Mouse (Mus musculus) gastrocnemius, postnatal 4 days (tissue): ENCODE data around the gene 1700102P08Rik. TPM values are rescaled to one million over a fixed set of nuclear protein-coding genes. Genes with fewer than 3 reads are reported as not detected.

Experiments
- DNase-seq, 2 experiments: peaks; one replicate each; pipeline ENCODE4 v3.0.0; 2021 to 2022; ENCODE audit warnings: low spot score in 2 of 2, mixed read lengths in 2 of 2
- long read RNA-seq, 2 experiments: library from polyadenylated mRNA; stranded (forward); transcript quantifications; one replicate each; pipeline ENCODE4 v2.0.0; 2021
- total RNA-seq, 2 experiments: library from RNA; stranded (reverse); gene quantifications; 2 replicates each; pipeline ENCODE4 v1.2.3; 2021

Gene 1700102P08Rik
- total RNA-seq, result 1 to 10 TPM in 1 of 2 experiments, under 1 TPM in 1; 0.57 to 1.2 TPM
- long read RNA-seq, experiment 1, result 0 reads
- long read RNA-seq, experiment 2, result 0 reads

GRCm38 (mm10) chr9:108392676-108393075 lies at the start of gene 1700102P08Rik:
Gene 1700102P08Rik (plus strand): TSS chr9:108392805.
- DNase-seq, result no peak

- no peak for DNase-seq
Measured at GRCm38 (mm10) chr9:108343331-108343730, 49.3 kb upstream of the 1700102P08Rik start.

GRCm38 (mm10) chr9:108343835-108344234 lies 48.8 kb upstream of the 1700102P08Rik start:
- DNase-seq, result no peak

- no peak for DNase-seq
Measured at GRCm38 (mm10) chr9:108344471-108344870, 48.1 kb upstream of the 1700102P08Rik start.

- no peak for DNase-seq
Measured at GRCm38 (mm10) chr9:108347024-108347423, 45.6 kb upstream of the 1700102P08Rik start.

DNA sequence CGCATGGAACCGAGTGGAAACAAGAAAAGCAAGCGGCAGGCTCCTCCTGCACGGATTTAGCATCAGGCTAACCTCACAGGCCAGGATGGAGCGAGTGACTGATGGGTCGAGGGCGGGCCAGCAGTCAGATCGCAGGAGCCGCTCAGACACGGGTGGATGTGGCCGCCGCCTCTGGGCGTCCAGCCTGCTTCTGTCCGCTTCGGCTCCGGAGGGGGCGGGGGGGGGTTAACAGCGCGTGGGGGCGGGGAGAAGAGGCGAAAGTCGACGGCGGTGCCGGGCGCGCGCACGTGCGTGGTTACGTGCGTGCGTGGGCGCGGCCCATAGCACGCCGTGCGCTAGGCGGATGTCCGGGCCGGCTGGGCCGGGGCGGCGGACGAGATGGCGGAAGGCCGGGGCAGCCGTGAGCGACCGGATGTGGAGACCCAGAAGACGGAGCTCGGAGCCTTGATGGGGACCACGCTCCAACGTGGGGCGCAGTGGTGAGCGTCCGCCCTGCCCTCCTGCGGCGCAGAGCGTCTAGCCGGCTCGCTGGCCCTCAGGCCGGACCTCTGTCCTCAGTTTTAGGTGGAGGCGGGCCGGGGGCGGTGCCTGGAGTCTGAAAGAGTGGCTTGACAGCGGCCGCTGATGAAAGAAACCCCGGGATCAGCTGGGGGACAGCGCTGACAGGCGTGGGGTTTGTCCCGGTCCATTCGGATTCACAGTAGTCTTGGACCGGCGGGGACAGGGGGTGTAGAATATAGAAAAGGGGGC lies 44.9 kb upstream of the 1700102P08Rik start, which contains the start of gene Usp4:
Usp4 (plus strand) TSS at position 314 of the 750 bp plus-strand sequence.
- peak; percentile 84 to 93 for DNase-seq

GRCm38 (mm10) chr9:108348290-108348680 lies 44.3 kb upstream of the 1700102P08Rik start:
- DNase-seq, result no peak

DNA sequence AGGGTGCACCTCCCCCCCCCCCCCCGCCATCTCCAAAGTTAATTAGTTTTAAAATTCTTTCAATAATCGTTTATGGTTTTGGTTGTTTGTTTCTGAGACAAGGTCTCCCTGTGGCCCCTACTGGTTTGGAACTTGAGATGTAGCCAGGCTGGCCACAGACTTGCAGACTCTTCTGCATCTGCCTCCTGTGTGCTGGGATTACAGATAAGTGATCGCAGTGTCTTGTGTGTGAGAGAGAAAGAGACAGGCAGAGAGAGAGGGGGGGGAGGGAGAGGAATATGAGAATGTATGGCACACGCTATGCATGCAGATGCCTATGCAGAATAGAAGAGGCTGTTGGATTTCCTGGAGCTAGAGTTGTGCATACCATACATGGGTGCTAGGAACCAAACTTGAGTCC lies 42.9 kb upstream of the 1700102P08Rik start:
- DNase-seq, result no peak

DNA sequence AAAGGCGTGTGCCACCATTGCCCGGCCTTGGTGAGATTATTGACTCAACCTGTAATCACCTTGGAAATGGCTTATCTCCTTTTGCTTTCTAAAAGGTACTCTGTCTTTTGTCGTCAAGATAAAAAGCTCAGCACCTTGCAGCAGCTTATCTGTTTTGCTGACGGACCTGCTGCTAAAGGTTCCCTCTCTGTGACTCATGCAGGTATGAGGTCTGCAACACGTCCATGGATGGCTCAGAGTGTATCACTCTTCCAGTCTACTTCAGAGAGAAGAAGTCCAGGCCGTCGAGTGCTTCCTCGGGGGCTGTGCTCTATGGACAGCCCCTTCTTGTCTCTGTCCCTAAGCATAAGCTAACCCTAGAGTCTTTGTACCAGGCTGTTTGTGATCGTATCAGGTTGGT lies 14.4 kb upstream of the 1700102P08Rik start:
- DNase-seq, result no peak

- DNase-seq, result no peak
Measured at GRCm38 (mm10) chr9:108378736-108379135, 13.9 kb upstream of the 1700102P08Rik start.

DNA sequence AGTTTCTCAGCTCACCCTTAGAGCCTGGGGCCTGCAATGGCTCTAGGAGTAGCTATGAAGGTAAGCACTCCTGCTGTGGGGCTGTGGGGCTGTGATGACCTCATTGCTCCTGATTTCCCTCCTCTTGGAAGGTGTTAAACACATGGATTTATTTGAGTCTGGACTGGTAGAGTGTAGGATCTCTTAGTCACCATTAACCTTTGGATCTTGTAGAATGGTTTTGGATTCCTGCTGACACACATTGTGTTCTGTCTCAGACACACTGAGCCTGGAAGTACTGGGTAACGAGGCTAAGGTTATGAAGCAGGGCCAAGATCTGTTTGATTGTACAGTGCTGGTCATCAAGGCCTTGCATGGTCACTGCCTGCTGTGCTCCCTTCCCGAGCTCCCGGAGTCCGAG lies 13.3 kb upstream of the 1700102P08Rik start:
- DNase-seq, result no peak

DNA sequence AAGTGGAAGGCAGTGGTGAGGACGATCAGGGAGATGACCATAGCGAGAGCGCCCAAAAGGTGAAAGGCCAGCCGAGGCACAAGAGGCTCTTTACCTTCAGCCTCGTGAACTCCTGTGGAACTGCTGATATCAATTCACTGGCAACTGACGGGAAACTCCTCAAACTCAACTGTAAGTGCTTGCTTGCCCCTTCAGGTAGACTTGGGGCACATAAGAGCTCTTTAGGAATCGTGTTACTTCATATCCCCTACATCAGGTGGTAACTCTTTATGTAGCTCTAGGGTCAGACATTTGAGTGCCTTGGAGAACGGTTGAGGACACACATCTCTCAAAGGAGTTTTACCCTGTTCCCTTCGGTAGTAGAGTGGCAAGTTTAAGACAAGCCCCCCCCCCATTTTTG lies 11.2 kb upstream of the 1700102P08Rik start:
- no peak for DNase-seq

- no peak for DNase-seq
Measured at GRCm38 (mm10) chr9:108385006-108385405, 7.6 kb upstream of the 1700102P08Rik start.

DNA sequence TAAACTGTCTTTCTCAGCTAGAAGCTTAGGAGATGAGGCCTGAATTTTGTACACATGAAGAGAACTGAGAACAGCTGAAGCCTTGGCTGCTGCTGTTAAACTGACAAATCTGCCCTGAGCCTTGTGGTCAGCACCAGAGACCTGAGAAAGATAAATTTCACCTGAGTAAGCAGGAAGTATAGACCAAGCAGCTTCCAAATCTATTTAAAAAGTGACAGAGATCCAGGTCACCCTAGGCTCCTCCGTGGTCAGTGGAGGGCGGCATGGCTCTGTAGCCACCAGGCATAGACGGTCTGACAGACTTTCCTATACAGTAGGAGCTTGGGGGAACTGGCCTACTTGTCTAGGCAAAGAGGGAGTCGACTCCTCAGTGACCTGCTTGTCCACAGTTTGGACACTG lies 5.8 kb upstream of the 1700102P08Rik start:
- DNase-seq, result no peak

- no peak for DNase-seq
Measured at GRCm38 (mm10) chr9:108388601-108389000, 4.0 kb upstream of the 1700102P08Rik start.

DNA sequence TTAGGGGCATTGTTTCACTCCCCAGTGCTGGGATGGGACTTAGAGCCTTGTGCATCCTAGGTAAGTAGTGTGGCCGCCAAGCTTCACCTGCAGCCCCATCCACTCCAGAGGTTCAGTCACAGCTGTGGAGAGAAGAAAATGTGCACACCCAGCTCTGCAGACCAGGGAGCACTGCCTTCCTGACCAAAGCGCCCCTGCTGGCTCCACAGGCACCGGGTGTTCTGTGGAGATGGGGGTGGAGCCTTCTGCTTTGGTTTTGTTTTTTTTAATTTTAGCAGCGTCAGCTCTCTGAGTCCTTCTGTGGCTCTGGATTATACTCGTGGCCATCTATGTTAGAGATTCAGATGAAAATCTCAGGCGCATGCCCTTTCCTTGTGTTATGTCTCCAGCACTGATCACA lies 3.4 kb upstream of the 1700102P08Rik start:
- DNase-seq, result no peak

- DNase-seq, result no peak
Measured at GRCm38 (mm10) chr9:108394191-108394590, 1.6 kb downstream of the 1700102P08Rik start.

DNA sequence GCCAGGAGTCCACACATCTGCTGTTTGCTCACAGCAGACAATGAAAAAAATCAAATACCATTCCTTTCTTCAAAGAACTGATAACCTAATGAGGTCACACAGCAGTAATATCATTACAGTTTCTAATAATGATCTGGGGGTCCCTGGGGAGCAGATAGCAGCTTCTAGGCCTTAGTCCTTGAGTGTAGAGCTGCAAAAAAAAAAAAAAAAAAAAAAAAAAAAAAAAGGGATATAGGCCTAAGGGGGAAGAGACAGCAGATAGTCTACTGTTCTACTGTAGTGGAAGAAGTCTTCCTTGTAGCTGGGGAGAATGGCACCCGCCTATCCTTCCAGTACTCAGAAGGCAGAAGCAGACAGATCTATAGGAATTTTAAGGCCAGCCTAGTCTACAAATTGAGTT lies 2.8 kb downstream of the 1700102P08Rik start:
- no peak for DNase-seq

DNA sequence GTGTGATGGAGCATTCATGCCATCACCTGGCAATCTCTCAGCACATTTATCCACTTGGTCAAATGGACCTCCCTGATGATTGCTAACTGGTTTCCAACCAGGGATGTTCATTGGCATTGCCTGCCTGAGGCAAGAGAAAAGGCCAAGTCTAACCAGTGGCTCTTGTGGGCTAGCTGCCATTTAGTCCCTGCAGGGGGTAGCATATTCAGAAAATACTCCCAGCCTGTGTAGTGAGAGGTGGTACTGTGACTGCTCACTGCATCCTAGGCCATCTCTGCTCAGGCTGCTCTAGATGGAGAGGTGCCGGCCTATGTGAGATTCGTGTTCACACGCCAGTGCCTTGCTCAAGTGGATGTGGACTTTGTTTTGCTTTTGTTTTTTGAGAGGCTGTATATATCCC lies 5.7 kb downstream of the 1700102P08Rik start:
- no peak for DNase-seq

DNA sequence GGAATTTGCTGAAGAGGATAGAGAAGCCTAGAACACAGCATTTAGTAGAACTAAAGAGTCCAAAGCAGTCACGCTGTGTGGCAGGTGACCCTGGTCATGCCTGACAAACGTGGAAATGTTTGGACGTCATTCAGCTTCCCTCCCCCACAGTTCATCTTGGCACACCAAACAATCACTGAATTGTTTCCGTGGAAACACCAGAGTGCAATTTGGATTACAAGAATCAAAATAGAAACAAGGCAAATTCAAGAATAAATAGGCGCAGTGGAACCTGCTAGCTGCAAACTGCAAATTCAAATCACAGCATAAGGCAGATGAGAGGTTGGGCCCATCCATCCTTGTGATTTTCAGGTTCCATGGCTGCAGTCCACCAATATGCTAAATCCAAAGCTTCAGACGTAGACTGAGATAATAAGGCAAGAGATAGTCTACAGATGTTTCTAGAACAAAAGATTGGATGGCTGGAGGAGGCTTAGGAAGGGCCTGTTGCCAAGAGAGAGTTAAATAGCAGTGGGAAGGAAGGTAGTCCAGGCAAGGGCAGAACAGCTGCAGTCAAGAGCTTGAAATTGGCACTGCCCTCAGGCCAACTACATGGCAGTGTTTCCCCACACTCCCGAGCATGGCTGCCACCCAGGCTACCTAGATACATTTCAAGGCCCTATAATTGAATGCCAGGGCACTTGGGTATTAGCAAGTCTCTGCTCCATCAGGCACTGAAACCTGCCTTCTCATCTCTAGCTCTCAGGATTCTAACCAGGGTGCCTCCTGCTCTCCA lies 8.8 kb downstream of the 1700102P08Rik start:
- DNase-seq, result no peak

DNA sequence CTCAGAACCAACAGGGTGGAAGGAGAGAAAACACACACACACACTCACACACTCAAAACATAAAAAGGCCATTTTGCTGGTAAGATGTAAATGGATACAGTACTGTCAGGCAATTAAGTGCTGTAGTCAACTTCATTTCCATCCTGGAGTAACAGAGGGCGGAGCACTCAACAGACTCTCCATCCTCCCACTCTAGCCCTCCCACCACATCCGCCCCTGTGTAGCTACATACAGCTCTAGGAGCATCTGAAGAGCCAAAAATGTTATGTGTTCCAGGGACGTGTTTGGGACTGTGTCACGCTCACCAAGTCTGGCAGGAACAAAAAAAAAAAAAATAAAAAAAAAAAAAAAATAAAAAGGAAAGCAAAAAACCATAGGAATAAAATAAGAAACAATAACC lies 10.5 kb downstream of the 1700102P08Rik start:
- no peak for DNase-seq

DNA sequence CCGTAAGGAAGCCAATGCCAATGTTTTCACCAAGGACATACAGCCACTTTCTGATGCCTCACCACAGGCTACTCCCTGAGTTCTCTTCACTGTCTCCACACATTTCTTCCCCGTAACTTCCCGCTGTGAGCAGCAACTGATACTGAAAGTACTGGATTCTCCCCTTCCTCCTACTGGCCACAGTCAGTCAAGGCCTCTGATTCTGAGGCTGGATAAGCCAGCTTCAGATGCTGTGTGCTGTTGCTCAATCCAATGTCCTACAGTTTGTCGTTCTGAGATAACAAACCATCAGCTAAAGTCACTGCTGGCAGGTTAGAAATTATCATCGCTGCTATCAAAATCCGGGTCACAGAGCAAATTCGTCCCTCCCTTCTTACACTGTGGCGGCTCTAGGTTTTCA lies 11.8 kb downstream of the 1700102P08Rik start:
- no peak for DNase-seq
